Mouse (Mus musculus) T-cell, adult 2 months (primary cell): ENCODE measurements around the gene Loxl4.
A peak's percentile ranks its signal among the peaks of the same experiment; 100 is the strongest.

Source experiments
- DNase-seq: peaks from one replicate; pipeline ENCODE4 v3.0.0; 2022; ENCODE audit warnings: low spot score

The Loxl4 gene

GRCm38 (mm10) chr19:42612654-42613053, at the start of gene Loxl4:
TSS of gene Loxl4 (minus strand) at chr19:42612813.
- no peak for DNase-seq

- peak; percentile 2 for DNase-seq
Measured at GRCm38 (mm10) chr19:42661430-42662164, 49.0 kb upstream of the Loxl4 start.

- DNase-seq = no peak
Measured at GRCm38 (mm10) chr19:42660244-42660565, 47.6 kb upstream of the Loxl4 start.

GRCm38 (mm10) chr19:42659354-42660243, 47.0 kb upstream of the Loxl4 start:
- no peak for DNase-seq

DNA sequence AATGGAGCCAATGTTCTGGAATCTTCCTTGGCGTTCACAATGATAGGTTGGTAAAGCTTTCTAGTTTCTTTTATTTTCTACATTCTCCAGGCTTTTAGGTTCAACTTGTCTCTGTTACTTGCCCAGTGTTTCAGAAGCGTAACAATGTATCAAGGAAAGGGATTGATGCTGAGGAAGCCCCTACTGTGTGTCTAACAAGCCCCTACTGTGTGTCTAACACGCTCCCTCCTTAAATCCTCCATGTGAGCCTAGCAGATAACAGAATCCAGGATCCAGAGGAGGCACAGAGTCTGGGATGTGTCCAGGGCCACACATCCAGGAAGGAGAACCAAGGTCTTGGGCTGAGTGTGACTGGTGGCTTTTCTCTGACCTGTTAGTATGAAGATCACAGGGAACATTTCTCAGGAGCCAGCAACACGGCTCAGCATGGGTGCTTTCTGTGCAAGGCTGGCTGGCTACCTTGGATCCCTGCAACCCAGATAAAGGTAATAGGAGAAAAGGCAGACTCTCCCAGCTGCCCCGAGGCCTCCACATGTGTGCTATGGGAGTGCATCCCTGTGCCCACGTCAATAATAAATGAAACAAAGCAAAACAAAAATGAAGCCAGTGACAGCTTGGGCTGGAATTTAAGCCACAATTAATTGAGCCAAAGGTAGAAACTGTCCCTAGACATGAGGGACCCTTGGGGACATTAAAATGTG, 46.0 kb upstream of the Loxl4 start:
- DNase-seq = no peak

DNA sequence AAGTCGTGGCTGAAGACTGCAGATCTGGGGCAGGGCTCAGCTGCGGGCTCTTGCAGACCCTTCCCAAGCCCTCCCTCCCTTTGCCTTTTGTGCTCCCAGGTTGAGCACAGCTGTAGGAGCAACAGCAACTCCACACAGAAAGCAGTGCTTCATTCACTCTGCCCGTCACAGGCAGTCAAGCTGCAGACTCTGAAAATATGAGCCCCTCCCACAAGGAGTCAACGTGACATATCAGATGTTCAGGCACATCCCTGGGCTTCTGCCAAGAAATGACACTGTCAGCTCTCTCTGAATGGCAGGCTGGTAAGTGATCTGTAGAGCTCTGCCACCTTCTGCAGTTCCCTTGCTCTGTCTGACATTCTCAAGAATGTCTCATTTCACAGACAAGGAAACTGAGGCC, 45.2 kb upstream of the Loxl4 start:
- no peak for DNase-seq

DNA sequence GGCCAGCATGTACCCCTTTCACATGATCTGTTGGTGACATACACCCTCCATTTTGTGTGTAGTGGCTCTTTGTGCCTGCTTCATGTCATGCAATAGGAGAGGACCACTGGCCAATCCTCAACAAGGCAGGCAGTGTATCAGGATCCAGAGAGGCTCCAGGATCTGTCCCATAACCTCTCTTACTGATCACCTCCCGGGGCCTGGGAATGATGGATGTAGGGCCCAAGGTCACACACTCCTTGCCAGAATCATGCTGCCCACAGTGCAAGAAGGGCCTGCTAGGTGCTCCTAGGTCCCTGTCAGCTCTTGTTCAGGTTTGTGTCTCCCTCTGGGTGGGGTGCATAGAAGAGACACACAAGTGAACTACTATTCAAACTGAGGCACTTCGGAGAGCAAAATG, 44.7 kb upstream of the Loxl4 start:
- DNase-seq = no peak

DNA sequence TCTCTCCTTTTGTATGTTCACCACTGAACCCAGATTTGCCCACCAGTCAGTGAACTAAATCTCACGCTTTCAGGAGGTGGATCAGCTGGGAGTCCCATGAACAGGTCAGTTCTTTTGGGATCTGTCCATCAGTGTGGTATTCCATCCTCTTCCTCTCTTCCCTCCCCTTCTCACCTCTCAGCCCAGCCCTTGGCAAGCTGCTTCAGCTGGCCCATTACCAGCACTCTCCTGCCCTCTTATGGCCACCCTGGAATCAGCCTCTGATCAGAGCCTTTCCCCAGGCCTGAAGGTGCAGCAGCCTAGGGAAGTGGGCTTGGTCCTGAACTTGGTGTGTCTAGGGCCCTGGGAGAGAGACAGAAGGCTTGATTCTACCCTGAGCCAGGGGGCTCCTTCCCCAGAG, 42.4 kb upstream of the Loxl4 start:
- no peak for DNase-seq

DNA sequence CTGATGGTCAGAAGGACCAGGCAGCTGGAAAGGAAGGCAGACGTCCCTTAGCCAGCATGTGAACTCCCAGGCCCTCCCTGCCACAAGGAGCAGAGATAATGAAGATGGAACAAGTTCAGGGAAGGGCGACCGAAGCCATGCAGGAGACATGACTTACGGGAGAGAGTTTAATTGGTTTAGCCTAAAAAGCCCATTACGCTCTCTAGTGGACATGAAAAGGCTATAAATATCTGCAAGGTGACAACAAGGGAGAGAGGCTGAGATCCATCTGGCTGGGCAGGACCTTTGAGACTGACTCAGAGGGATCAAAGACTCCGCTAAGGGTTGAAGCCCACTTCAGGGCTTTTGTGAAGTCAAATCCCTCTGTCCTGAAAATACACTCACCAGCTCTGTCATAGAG, 40.5 kb upstream of the Loxl4 start:
- no peak for DNase-seq

GRCm38 (mm10) chr19:42652425-42652824, 39.8 kb upstream of the Loxl4 start:
- no peak for DNase-seq

GRCm38 (mm10) chr19:42640211-42640610, 27.6 kb upstream of the Loxl4 start:
- DNase-seq = no peak

- no peak for DNase-seq
Measured at GRCm38 (mm10) chr19:42639544-42639943, 26.9 kb upstream of the Loxl4 start.

GRCm38 (mm10) chr19:42638604-42639481, 26.2 kb upstream of the Loxl4 start:
- no peak for DNase-seq

GRCm38 (mm10) chr19:42636631-42637030, 24.0 kb upstream of the Loxl4 start:
- no peak for DNase-seq

DNA sequence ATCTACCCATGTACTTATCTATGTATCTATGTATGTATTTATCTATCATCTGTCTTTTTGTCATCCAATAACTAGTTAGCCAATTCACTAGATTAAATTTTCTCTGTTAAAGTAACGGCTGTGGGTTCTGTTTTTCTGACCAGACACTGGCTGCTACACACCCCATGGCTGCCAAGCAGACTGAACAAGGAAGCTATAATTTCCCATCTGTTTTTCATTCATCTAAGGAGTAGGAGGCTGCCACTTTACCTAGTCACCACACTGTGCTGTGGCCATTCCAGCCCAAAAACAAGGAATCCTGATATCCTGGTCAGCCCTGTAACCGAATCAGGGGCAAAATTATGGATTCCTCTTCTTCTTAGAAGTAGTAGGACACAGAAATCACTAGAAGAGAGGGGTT, 21.0 kb upstream of the Loxl4 start:
- no peak for DNase-seq

GRCm38 (mm10) chr19:42632301-42632700, 19.7 kb upstream of the Loxl4 start:
- DNase-seq = no peak

DNA sequence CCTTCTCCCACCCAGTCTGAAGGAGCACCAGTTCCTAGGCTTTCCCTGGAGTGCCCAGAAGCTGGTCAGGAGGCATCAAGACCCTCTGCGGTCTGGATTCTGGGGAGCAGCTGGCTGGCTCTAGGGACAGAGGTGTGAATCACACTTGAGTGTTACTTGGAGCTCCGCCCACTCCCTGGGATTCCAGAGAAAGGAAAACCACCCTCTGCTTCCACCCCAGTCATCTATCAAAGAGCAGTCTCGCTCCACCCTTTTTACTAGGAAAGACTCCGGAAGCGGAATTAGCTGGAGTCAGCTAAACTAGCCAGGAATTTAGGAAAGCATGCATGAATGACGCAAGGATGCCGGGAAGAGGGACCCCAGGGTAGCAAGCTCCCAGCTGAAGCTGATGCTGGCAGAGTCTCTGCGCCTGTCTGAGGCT, 18.9 kb upstream of the Loxl4 start:
- DNase-seq = no peak

GRCm38 (mm10) chr19:42628068-42628467, 15.5 kb upstream of the Loxl4 start:
- DNase-seq = no peak

GRCm38 (mm10) chr19:42613647-42614225, 1.1 kb upstream of the Loxl4 start:
- no peak for DNase-seq

GRCm38 (mm10) chr19:42613116-42613515, 503 bp upstream of the Loxl4 start:
- no peak for DNase-seq

DNA sequence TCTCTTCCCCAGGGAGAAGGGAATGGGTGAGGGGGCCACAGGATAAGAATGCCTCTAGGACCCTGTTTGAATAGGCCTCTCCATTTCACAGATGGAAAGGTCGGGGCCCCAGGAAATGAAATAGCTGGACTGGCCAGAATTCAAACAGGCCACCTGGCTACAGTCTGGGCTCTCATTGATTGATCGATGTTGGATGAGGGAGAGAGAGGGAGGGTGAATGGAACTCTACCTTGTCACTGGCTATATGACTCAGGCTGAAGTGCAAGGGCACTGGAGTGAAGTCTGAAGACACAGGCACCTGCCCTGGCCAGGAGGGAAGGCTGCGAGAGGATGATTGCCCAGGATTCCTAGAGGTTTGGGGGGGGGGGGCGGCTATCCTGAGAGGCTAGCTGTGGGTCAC, 867 bp downstream of the Loxl4 start:
- no peak for DNase-seq
